Mouse (Mus musculus) cerebellum, adult 18-20 months (tissue): ENCODE measurements around the gene Adcy5.

Source experiments
- DNase-seq, 2 experiments: peaks; one replicate each; pipeline ENCODE4 v3.0.0; 2021

Adcy5 gene

DNA sequence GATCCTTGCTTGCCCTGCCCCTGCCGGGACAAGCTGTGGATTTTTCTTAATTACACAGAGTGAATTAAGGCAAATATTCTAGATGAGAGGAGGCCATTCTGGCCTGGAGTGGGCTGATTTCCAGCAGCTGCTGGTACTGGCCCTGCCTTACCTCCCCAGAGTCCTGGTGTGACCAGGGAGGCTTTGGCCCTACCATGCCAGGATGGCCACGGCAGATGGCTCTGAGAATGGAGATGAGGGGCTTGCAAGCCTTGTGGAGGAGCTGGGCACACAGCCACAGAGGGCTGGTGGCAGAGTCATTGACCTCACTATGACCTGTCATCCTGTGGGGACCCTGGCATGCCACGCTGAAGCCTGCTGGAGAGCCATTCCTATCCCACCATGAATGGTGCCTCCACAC, 54.1 kb downstream of the Adcy5 start:
- DNase-seq: no peak

DNA sequence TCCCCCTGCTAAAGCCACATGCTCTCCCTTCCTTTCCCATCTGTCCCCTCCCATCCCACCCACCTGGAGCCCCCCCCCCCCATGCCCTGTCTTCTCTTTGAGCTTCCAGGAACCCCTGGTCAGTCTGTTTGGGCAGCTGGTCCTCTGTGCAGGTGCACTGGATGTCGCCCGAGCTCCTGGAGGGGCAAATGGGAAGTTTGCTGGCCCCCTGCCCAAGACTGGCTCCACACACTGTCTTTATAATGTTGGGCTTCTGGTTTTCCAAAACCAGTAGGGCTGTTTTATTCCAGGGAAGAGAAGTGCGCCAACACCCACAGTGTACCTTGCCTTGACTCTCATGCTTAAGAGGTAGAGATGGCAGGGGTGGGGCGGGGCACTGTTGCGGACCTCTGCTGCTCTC, 55.1 kb downstream of the Adcy5 start:
- DNase-seq: no peak

DNA sequence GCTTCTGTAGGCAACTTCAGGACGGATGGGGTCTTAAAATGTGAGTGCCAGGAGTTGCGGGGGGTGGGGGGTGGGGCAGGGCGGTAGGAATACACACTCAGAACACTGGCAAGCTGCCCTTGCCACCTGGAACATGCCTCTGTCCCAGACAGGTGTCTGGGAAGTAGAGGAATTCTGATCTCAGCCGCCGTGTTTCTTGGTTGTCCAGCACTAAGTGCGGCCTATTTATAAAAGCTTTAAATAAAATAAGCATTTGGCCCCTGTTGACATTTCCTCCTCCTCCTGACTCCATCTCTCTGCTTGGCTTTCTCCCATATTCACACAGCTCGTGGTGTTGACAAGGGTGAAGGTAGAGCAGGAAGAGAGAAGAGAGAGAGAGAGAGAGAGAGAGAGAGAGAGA, 60.4 kb downstream of the Adcy5 start:
- DNase-seq: no peak

DNA sequence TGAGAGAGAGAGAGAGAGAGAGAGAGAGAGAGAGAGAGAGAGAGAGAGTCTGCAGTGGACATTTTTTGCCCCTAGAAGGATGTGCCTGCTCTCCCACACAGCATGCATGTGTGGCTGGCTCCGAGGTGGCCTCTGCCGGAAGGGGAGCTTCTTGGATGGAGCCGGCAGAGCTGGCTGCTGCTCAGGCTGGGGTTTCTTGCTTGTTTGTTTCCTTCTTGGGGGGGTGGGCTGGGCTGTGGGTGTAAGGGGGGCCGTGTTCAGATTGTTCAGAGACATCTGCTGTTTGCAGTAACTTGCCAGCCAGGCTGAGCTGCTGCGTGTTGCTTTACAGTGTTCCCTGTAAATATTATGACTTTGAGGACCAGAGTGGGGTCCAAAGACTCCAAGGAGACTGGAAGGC, 60.8 kb downstream of the Adcy5 start:
- no peak for DNase-seq

DNA sequence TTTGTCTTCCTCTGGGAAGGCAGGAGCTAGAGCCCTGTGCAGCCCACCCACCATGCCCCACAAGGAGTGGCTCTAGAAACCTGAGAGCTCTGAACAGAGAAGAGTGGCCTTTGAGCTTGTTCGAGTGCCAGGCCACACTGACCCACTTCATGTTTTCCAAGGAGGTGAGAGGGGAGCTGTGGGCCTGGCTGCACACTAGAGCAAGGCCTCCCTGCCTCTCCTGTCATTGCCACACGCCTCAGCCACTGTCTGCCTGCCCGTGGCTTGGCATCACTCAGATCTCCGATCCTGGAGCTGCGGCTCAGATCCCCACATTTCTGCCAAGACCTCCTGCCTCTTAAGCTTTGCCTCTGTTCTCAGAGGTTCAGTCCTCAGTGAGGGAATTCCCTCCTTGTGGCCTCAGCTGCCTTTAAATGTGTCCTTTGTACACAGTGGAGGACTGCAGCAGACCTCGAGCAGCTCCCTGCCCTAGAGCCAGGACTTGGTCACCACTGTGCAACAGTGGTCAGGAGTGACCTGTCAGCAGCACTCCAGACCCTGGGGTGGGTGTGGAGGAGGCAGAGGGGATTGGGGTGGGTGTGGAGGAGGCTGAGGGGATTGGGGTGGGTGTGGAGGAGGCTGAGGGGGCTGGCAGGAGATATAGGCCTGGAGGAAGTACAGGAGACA, 62.3 kb downstream of the Adcy5 start:
- no peak for DNase-seq

DNA sequence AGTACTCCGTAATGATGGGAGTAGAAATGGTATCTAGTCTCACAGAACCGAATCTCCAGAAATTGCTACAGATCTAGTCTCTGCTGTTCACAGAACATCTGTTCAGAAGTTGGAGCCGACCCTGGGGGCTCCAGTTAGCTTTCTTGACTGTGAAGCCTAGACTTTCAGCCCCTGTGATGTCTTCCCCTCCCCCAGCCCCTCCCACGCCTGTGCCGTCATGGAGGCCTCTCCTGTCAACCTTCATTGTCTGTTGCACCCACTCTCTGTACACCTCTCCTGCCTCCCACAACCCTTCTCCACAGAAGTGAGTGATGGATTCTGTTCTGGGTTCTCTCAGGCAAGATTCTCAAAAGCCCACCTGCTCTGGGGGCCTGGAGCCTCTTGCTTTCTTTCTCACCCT, 65.7 kb downstream of the Adcy5 start:
- DNase-seq: no peak

DNA sequence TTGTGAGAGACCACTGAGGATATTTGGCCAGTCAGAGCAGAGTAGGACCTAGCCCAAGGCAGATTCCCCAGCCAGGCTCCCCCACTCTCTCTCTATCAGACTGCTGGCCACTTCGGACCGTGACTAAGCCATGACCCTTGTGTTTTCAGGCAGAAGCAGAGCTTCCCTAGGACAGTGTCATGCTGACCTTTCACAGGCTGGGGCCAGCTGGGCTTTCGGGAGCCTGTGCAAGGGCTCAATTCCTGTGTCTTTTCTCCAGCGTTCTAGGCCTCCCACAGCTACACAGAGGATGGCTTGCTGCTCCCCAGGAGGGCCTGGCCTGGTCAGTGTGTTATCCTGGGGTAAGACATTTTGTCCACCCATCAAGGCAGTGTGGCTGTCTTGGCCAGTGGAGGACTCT, 66.9 kb downstream of the Adcy5 start:
- no peak for DNase-seq

DNA sequence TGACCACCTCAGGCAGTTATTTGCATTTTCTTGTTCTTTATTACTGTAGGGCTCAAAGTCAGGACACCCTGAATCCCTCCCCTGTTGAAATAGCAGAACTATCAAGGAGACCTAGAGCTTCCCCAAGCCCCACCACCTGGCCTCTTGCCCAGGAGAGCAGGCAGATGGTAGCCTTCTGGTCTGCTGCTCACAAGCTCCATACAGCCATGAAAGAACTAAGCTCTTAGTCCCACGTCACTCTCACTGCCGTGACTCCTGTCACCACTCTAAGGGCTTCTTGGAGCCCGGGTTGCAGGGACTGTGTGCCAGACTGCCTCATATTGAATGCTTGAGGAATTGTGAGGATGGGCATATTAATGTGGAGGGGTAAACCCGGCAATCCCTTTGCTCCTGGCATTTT, 69.3 kb downstream of the Adcy5 start:
- DNase-seq: peak; percentile 59 to 60

DNA sequence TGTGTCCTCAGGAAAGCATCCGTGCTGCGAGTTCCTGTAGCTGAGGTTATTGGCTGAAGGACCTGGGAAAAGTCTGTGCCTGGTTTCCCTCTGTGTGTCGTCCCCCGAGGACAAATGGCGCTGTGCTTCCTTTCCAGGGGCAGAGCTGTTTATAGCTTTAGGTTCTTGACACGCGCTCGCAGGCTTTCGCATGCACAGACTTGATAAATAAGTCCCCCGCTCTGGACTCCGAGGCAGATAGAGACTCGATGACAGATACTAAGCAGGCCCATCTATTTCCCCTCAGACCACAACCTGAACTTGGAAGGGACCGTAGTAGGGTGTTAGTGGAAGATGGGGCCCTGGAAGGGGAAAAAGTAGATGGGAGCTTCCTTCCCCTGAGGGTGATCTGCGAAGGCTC, 70.0 kb downstream of the Adcy5 start:
- no peak for DNase-seq

DNA sequence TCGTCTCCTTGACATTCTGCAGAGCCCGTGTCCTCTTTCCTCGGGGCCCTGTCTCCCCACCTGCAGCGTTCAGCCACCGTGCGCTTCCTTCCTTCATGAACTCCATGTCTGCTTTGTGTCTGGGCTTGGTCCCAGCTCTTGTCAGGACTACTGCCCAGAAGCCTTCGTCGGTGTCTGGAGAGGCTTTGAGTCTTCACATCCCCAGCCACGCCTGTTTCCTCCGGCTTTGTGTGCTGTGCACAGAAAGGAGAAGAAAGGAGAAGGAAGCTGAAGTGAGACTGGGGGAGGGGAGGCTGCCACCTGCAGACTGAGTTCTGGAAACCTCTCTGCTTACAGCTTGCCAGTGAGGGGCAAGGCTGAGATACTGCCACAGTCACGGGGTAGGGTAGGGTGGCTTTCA, 74.9 kb downstream of the Adcy5 start:
- DNase-seq: no peak

DNA sequence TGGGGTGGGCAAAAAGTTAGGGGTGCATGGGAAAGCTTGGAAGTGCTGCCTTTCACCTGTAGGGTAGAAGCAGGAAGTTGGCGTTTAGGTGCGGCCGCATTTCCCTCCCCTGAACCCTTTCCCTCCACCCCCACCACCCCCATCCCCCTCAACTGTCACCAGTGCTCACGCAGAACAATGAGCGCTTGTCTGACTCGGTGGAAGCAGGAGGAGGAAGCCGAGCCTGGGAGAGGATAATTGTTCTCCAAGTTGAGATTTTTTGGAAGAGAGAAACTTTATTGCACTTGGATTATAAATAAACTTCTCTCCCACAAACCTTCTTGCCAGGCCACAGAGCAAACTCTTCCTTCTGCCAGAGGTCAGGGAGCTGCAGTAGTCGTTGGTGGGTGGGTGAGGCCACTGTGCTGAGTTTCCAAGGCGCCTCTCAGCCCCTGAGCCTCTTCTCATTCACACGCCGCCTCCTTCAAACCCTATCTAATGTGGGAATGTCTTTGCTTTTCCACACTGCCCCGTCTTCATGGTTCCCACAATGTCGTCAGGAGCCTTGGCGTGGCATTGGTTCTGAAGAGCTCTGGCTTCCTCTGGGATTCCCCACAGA, 77.6 kb downstream of the Adcy5 start:
- DNase-seq: no peak

DNA sequence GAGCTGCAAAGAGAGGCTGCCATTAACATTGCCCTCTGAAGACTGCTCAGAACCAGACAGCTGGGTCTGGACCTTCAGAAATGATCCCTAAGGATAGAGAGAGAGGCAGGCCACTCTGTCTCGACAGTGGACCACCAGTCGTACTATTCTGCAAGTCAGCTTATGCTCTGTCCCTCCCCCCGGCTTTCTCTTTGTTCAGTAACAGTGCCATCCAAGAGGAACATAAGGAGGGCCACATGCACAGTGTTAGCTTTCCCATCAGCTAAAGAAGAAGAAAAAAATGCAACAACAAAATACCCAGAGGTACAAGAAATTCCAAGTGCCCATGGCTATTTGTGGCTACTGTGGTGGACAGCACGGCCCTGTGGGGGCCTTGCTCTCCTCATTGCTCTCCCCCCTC, 78.7 kb downstream of the Adcy5 start:
- no peak for DNase-seq

DNA sequence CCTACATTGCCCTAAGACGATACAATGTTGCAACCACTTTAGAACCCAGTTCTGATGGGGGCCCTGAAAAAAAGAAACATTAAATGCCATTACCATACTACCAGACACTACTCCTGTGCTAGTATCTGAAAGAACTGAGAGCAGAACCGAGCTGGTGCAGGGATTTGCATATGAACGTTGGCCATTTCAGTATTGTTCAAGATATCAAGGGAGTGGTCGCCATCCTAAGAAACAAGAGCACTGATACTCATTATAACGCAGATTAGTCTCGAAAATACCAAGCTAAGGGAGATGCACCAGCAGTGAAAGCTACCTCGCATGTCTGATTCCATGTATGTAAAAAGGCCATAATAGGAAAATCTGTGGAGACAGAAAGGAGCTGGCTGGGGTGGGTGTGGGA, 82.4 kb downstream of the Adcy5 start:
- DNase-seq: no peak

DNA sequence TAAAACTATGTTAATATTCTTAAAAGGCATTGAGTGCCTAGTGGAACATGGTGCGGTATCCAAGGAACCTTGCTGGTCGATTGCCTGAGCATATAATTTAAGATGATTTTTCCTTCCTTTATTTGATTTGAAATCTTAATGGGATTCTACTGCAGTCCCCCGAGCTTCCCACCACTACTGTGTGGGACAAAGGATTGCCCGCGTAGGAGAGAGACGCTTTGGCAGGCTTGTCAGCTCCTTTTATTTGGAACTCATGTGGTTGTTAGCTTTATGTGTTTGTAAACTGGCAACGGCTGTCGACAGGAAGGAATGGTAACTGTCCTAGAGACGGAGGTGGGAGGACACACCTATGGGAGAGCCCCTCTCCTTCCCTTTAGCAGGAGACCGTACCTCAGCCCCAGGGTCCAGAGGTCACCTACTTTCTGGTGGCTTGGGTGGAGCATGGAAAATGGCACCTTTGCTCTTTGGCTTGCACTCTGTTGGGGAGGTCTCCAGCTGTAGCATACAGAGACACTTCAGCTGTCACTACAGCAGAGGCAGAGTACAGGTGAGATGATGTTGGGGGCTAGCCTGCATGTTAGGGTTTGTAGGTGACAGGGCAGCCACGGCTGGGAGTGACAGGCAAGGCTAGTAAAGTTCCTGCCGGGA, 84.8 kb downstream of the Adcy5 start:
- no peak for DNase-seq

DNA sequence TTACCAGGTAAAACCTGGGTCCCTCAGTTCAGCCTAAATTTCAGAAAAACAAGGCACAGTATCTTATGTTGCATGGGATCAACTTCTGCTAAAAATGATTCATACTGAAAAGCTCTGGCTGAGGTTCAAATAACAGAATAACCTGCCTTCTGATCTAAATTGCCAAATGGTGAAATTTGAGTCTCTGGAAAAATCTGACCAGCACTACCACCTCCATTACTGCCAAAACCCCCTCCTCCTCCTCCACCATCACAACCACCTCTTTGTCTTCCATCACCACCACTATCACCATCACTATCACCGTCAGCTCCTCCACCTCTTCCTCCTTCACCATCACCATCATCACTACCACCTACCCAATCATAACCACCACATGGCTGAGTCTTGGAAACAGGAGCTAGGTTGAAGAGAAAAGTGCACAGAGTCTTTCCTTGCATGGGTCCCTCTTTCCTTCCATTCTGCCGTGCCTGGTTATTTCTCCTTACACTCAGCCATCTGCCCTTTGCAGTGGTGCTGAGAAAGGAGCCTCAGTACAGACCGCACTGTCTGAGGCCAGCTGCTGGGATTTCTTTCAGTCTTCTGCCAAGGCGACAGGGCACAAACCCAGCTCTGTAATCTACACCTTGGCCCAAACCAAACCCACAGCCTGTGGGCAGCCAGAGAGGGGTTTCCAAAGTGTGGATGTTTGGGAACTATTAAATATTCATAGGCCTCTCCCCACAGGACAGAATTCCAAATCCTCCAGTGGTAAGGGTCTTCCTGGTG, 85.5 kb downstream of the Adcy5 start:
- no peak for DNase-seq

DNA sequence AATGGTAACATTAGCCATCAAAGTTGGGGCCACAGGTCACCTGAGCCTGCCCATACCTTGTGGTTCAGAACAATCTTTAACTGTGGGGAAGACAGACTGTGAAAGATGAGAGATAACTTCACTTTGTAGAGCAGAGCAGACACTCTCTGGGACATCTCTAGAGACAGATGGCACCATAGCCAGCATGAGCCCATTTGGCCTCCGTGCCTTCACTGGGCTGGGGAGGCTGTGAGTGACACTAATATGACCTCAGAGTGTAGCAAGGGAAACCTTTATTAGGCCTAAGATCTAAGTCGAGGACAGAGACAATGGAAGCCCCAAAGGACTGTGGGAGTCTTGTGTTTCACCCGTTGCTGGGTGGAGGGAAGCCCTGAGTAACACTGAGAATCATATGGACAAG, 92.7 kb downstream of the Adcy5 start:
- DNase-seq: no peak

DNA sequence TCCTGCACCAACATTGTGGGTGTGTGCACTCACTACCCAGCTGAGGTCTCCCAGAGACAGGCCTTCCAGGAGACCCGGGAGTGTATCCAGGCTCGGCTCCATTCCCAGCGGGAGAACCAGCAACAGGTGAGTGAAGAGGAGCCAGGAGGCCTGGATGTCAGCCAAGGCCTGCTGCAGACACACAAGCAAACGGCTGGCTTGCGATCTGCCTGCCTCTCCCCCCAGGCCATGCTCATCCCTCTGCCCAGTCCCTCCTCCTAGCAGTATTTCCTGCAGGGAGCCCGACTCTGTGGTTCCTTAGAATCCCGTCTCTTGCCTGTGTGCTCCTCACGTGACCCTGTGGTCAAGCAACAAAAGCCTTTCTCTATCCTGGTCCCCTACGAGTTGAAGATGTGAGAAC, 94.1 kb downstream of the Adcy5 start:
- DNase-seq: peak; percentile 43 to 57

DNA sequence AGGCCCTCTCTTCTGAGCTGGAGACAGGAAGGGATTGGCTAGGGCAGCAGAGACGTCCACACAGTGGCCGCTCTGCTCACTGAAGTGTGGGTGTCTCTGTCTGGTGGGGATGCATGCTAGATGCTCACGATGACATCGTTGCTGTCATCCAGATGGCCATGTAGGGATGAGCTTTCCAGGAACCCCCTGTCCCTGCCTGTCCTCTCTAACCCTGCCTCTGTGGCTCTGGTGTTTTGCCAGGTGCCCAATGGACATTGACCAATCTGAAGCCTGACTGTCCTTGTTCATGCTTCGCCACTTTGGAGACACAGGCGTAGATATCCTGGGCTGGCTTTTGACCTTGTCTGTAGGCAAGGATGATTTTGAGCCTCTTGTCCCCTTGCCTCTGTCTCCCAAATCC, 95.1 kb downstream of the Adcy5 start:
- DNase-seq: no peak

DNA sequence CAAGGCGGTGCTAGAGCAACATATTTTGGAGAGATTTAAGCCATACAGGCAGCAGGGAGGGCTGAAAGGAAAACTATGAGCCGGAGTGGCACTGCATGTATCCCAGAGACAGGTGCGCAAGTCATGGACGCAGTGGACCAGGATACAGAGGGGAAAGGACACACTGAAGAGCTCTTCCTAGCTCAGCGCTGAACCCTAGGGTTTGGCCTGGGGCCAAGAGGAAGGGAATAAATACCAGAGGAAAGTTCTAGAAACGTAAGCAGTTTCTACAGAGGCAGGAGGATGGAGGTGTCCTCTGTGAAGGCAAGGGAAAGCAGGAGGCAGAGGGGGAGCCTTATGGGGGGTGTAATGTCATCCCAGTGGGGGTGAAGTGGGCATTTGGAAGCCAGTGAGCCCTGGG, 97.0 kb downstream of the Adcy5 start:
- no peak for DNase-seq

DNA sequence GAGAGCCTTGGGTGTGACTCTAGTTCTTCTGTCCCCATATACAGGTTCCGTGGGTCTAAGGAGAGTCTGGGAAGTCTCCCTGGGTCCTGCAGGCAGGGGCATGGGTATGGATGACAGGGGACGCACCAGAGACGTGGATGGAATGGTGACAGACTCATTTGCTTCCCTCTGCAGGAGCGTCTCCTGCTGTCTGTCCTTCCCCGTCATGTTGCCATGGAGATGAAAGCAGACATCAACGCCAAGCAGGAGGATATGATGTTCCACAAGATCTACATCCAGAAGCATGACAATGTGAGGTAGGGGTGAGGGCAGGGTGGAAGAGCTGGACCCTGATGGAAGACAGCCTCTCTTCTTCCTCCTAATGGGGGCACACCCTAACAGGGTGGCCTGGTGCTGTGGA, 98.3 kb downstream of the Adcy5 start:
- no peak for DNase-seq

DNA sequence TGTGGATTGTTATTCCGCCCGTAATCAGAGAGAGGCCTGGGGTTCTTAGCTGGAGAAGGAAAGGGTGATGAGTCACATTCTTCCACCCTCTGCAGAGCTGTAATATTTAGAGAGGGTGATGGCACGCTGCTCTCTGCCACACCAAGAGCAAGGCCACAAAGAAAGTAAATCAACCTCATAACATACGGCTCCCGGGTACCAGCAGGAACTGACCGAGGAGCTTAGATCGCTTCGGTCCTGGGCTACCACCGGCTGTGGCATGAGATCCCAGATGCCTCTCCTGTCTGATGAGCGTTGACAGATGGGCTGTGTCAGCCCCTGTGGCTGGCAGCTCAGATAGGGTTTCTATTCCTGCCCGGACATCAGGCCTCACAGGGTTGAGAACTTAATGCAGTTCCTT, 101.3 kb downstream of the Adcy5 start:
- no peak for DNase-seq

DNA sequence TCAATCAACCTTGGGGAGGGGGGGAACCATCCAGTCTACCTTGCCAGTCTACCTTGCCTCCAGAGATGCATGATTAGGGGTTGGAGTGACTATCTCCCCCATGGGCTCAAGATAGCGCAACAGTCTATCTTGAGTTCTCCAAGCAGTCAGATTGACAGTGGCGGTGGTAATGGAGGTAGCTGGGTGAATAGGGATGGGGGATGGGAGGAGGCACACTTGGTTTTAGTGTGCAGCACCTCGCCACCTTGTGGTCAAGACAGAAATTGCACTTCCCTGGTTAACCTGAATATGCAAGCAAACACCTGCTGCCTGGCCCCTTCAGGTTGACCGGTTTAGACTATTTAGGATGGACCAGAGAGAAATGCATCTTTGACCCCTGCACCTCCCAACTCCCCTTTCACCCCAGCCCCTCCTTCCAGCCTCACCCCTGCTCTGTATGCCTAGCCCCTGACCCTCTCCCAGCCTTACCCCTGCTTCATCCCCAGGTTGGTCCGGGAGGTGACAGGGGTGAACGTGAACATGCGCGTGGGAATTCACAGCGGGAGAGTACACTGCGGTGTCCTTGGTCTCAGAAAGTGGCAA, 115.8 kb downstream of the Adcy5 start:
- peak; percentile 85 to 88 for DNase-seq

DNA sequence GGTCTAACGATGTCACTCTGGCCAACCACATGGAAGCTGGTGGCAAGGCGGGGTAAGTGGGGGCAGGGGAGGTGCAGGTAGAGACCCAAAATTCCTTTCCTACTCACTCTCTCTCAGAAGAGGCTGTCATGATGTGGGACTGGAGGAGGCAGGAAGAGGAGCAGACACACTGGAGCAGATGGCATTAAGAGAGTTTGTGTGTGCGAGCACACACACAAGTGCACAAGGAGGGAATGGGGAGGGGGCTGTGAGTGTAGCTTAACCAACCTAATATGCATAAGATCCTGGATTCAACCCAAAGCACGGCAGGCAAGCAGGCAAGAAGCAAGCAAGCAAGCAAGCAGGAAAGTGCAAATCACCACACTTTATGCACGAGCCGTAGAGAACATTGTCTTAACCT, 116.3 kb downstream of the Adcy5 start:
- no peak for DNase-seq

DNA sequence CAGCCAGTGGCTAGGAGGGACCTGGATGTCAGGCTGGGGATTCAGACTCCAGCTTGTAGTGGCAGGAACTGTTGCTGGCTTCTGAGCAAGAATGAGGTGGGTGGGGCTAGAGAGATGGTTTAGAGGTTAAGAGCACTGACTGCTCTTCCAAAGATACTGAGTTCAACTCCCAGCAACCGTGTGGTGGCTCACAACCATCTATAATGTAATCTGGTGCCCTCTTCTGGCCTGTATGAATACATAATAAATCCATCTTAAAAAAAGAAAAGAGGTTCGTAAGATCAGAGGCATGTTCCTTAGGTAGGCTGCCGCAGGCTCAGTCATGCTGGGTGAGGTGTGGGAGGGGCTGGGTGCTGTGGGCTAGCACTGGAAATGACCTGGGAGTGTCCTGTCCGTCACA, 116.9 kb downstream of the Adcy5 start:
- no peak for DNase-seq
